Mouse (Mus musculus): ENCODE measurements around the gene Rpl27a. TPM values are rescaled to one million over a fixed set of nuclear protein-coding genes. Genes with fewer than 3 reads are reported as not detected.
A peak's percentile ranks its signal among the peaks of the same experiment; 100 is the strongest.

The Rpl27a gene
- polyA plus RNA-seq, 1 experiment from 2014 or later = 91.4 TPM

- Histone ChIP-seq H3K27ac (no peak overlapping the region), H3K9me3 (ENCODE audit: control insufficient read depth, low read length) (no peaks in the 10 kb centered on the region), H3K4me2 (replicated peaks) (no peak overlapping the region), H3K4me3 (replicated peaks; ENCODE audit: low read length) (no peak overlapping the region), H3K4me1 (replicated peaks; ENCODE audit: control insufficient read depth, insufficient read depth, low read length) (peaks cover 13% of the 10 kb centered on the region; the same call in 1 of the 2 replicates), H3K9ac (no peak overlapping the region), H3K36me3 (replicated peaks; ENCODE audit: control insufficient read depth, insufficient read depth) (peaks cover 63% of the 10 kb centered on the region), H3K27me3 (ENCODE audit: control insufficient read depth, insufficient read depth, low read length) (no peaks in the 10 kb centered on the region)
- ATAC-seq (ENCODE audit: low FRiP score) (no peak), DNase-seq (ENCODE audit: low spot score) (no peak)
- 70% methylated on average over 6 of the region's 6 CpGs for WGBS
Observed at GRCm38 (mm10) chr7:109523741-109524441, 4.9 kb downstream of the Rpl27a start.

- Histone ChIP-seq H3K4me1 (replicated peaks; ENCODE audit: control insufficient read depth, insufficient read depth, low read length) (peaks cover 13% of the 10 kb centered on the region; the same call in 1 of the 2 replicates), H3K4me3 (replicated peaks; ENCODE audit: low read length) (no peak overlapping the region), H3K4me2 (replicated peaks) (no peak overlapping the region), H3K27me3 (ENCODE audit: control insufficient read depth, insufficient read depth, low read length) (no peaks in the 10 kb centered on the region), H3K9ac (no peak overlapping the region), H3K36me3 (replicated peaks; ENCODE audit: control insufficient read depth, insufficient read depth) (peaks cover 63% of the 10 kb centered on the region), H3K9me3 (ENCODE audit: control insufficient read depth, low read length) (no peaks in the 10 kb centered on the region), H3K27ac (no peak overlapping the region)
- DNase-seq (ENCODE audit: low spot score) = no peak
- no peak for ATAC-seq (ENCODE audit: low FRiP score)
Observed at GRCm38 (mm10) chr7:109524442-109524744, 5.4 kb downstream of the Rpl27a start.

- 78% methylated on average over 3 of the region's 3 CpGs for WGBS
- H3K4me3 ChIP-seq (replicated peaks; ENCODE audit: low read length) = no peak overlapping the region
- peaks cover 12% of the 10 kb centered on the region; the same call in 1 of the 2 replicates for H3K4me1 ChIP-seq (replicated peaks; ENCODE audit: control insufficient read depth, insufficient read depth, low read length)
- no peak overlapping the region for H3K9ac ChIP-seq
- no peak for ATAC-seq (ENCODE audit: low FRiP score)
- no peak for DNase-seq (ENCODE audit: low spot score)
- H3K27me3 ChIP-seq (ENCODE audit: control insufficient read depth, insufficient read depth, low read length) = no peaks in the 10 kb centered on the region
- H3K27ac ChIP-seq = no peak overlapping the region
- H3K4me2 ChIP-seq (replicated peaks) = no peak overlapping the region
- H3K36me3 ChIP-seq (replicated peaks; ENCODE audit: control insufficient read depth, insufficient read depth) = peaks cover 63% of the 10 kb centered on the region
- H3K9me3 ChIP-seq (ENCODE audit: control insufficient read depth, low read length) = no peaks in the 10 kb centered on the region
Observed at GRCm38 (mm10) chr7:109524763-109525162, 5.8 kb downstream of the Rpl27a start.

- Histone ChIP-seq H3K9me3 (ENCODE audit: control insufficient read depth, low read length) (no peaks in the 10 kb centered on the region), H3K4me2 (replicated peaks) (no peak overlapping the region), H3K4me3 (replicated peaks; ENCODE audit: low read length) (no peak overlapping the region), H3K27ac (no peak overlapping the region), H3K27me3 (ENCODE audit: control insufficient read depth, insufficient read depth, low read length) (no peaks in the 10 kb centered on the region), H3K36me3 (replicated peaks; ENCODE audit: control insufficient read depth, insufficient read depth) (peaks cover 55% of the 10 kb centered on the region), H3K9ac (no peak overlapping the region), H3K4me1 (replicated peaks; ENCODE audit: control insufficient read depth, insufficient read depth, low read length) (no peaks in the 10 kb centered on the region; the same call in 1 of the 2 replicates)
- DNase-seq (ENCODE audit: low spot score) = no peak
- ATAC-seq (ENCODE audit: low FRiP score) = no peak; the same call in 1 of the 2 replicates
- WGBS = 76% methylated on average over 16 of the region's 16 CpGs
Observed at GRCm38 (mm10) chr7:109525740-109526663, 7.1 kb downstream of the Rpl27a start.

GRCm38 (mm10) chr7:109527536-109527935 lies 8.6 kb downstream of the Rpl27a start:
- Histone ChIP-seq H3K4me3 (replicated peaks; ENCODE audit: low read length) (no peak overlapping the region), H3K9ac (no peak overlapping the region), H3K27ac (no peak overlapping the region), H3K36me3 (replicated peaks; ENCODE audit: control insufficient read depth, insufficient read depth) (peaks cover 40% of the 10 kb centered on the region), H3K27me3 (ENCODE audit: control insufficient read depth, insufficient read depth, low read length) (no peaks in the 10 kb centered on the region), H3K9me3 (ENCODE audit: control insufficient read depth, low read length) (no peaks in the 10 kb centered on the region), H3K4me2 (replicated peaks) (no peak overlapping the region), H3K4me1 (replicated peaks; ENCODE audit: control insufficient read depth, insufficient read depth, low read length) (no peaks in the 10 kb centered on the region)
- 75% methylated on average over 3 of the region's 3 CpGs for WGBS
- DNase-seq (ENCODE audit: low spot score) (no peak), ATAC-seq (ENCODE audit: low FRiP score) (no peak)

- Histone ChIP-seq H3K36me3 (replicated peaks; ENCODE audit: control insufficient read depth, insufficient read depth) (peaks cover 31% of the 10 kb centered on the region), H3K4me2 (replicated peaks) (no peak overlapping the region), H3K4me1 (replicated peaks; ENCODE audit: control insufficient read depth, insufficient read depth, low read length) (no peaks in the 10 kb centered on the region), H3K27ac (no peak overlapping the region), H3K27me3 (ENCODE audit: control insufficient read depth, insufficient read depth, low read length) (no peaks in the 10 kb centered on the region), H3K9me3 (ENCODE audit: control insufficient read depth, low read length) (no peaks in the 10 kb centered on the region), H3K4me3 (replicated peaks; ENCODE audit: low read length) (no peak overlapping the region), H3K9ac (no peak overlapping the region)
- DNase-seq (ENCODE audit: low spot score) (peak; percentile 60), ATAC-seq (ENCODE audit: low FRiP score) (peak; percentile 86)
- 20% methylated on average over 3 of the region's 3 CpGs for WGBS
Observed at GRCm38 (mm10) chr7:109528356-109528755, 9.4 kb downstream of the Rpl27a start.

GRCm38 (mm10) chr7:109529741-109530140 lies 10.8 kb downstream of the Rpl27a start:
- Histone ChIP-seq H3K27me3 (ENCODE audit: control insufficient read depth, insufficient read depth, low read length) (no peaks in the 10 kb centered on the region), H3K9ac (no peak overlapping the region), H3K9me3 (ENCODE audit: control insufficient read depth, low read length) (no peaks in the 10 kb centered on the region), H3K4me1 (replicated peaks; ENCODE audit: control insufficient read depth, insufficient read depth, low read length) (no peaks in the 10 kb centered on the region), H3K4me2 (replicated peaks) (no peak overlapping the region), H3K36me3 (replicated peaks; ENCODE audit: control insufficient read depth, insufficient read depth) (peaks cover 23% of the 10 kb centered on the region), H3K27ac (no peak overlapping the region), H3K4me3 (replicated peaks; ENCODE audit: low read length) (no peak overlapping the region)
- DNase-seq (ENCODE audit: low spot score) (no peak), ATAC-seq (ENCODE audit: low FRiP score) (no peak)
- 83% methylated on average over 2 of the region's 2 CpGs for WGBS

- DNase-seq (ENCODE audit: low spot score) (no peak), ATAC-seq (ENCODE audit: low FRiP score) (no peak)
- H3K36me3 ChIP-seq (replicated peaks; ENCODE audit: control insufficient read depth, insufficient read depth) = peaks cover 6% of the 10 kb centered on the region; the same call in 1 of the 2 replicates
- no peak overlapping the region for H3K27ac ChIP-seq
- H3K4me1 ChIP-seq (replicated peaks; ENCODE audit: control insufficient read depth, insufficient read depth, low read length) = no peaks in the 10 kb centered on the region; the same call in 1 of the 2 replicates
- no peak overlapping the region for H3K4me2 ChIP-seq (replicated peaks)
- no peak overlapping the region for H3K9ac ChIP-seq
- no peaks in the 10 kb centered on the region for H3K9me3 ChIP-seq (ENCODE audit: control insufficient read depth, low read length)
- no peaks in the 10 kb centered on the region for H3K27me3 ChIP-seq (ENCODE audit: control insufficient read depth, insufficient read depth, low read length)
- no peak overlapping the region for H3K4me3 ChIP-seq (replicated peaks; ENCODE audit: low read length)
- WGBS = 86% methylated on average over 5 of the region's 5 CpGs
Observed at GRCm38 (mm10) chr7:109531501-109531900, 12.6 kb downstream of the Rpl27a start.

- Histone ChIP-seq H3K9me3 (ENCODE audit: control insufficient read depth, low read length) (no peaks in the 10 kb centered on the region), H3K4me2 (replicated peaks) (no peak overlapping the region), H3K4me1 (replicated peaks; ENCODE audit: control insufficient read depth, insufficient read depth, low read length) (no peaks in the 10 kb centered on the region; the same call in 1 of the 2 replicates), H3K9ac (no peak overlapping the region), H3K27ac (no peak overlapping the region), H3K36me3 (replicated peaks; ENCODE audit: control insufficient read depth, insufficient read depth) (peaks cover 6% of the 10 kb centered on the region; the same call in 1 of the 2 replicates), H3K27me3 (ENCODE audit: control insufficient read depth, insufficient read depth, low read length) (no peaks in the 10 kb centered on the region), H3K4me3 (replicated peaks; ENCODE audit: low read length) (no peak overlapping the region)
- DNase-seq (ENCODE audit: low spot score) = no peak
- ATAC-seq (ENCODE audit: low FRiP score) = no peak
- 78% methylated on average over 3 of the region's 3 CpGs for WGBS
Observed at GRCm38 (mm10) chr7:109532691-109533090, 13.7 kb downstream of the Rpl27a start.

Measured in hindbrain, embryonic 14.5 days (tissue).